Mouse (Mus musculus): Measurements from ENCODE around the gene Lingo4.

Lingo4 gene

DNA sequence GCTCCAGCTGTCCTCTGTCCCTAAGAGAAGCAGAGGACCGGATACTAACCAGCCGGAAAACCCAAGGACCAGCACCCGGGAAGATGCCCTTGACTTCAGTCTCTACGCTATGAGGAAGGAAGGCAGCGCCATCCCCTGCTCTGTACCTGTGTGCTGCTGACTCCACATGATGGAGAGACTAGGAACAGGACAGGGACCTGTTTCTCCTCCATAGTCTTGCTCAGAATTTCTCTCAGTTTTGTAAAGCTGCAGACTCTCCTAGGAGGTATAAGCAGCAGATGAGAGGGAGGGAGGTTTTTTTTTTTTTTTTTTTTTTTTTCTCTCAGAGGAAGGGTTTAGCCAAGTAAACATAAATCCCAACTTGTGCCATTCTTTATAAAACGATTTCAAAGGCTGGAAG, at the start of gene Lingo4:
Gene Lingo4 (plus strand): TSS at position 301 of the 400 bp plus-strand sequence.
- no peak for DNase-seq (ENCODE audit: low spot score)

- peak; percentile 65 for DNase-seq (ENCODE audit: low spot score)
Observed at GRCm38 (mm10) chr3:94360812-94361211, 37.5 kb upstream of the Lingo4 start.

DNA sequence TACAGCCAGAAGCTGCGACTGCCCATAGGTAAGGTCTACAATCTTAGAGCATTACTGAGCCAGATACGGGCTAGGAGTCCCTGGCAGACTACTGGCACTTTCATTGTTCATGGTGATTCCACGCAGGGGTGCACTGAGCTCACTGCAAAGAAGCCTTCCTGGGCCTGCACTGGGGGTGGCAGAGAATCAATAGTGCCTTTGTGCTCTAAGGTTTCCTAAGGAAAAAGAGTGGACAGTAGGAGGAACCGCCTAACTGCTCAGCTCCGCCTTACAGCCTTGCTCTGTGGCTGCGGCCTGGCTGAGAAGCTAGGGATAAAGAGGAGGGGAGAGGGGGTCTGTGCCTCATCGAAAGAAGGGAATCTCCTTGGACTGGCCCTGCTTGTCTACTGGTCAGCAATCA, 36.2 kb upstream of the Lingo4 start, which contains the start of gene C2cd4d:
Gene C2cd4d (plus strand): TSS at position 301 of the 400 bp plus-strand sequence.
- no peak for DNase-seq (ENCODE audit: low spot score)

- DNase-seq (ENCODE audit: low spot score): peak; percentile 64
Observed at GRCm38 (mm10) chr3:94363291-94364153, 34.8 kb upstream of the Lingo4 start.

GRCm38 (mm10) chr3:94364154-94364526, 34.2 kb upstream of the Lingo4 start:
- DNase-seq (ENCODE audit: low spot score): peak; percentile 61

- DNase-seq (ENCODE audit: low spot score): peak; percentile 95
Observed at GRCm38 (mm10) chr3:94366761-94367160, 31.6 kb upstream of the Lingo4 start.

DNA sequence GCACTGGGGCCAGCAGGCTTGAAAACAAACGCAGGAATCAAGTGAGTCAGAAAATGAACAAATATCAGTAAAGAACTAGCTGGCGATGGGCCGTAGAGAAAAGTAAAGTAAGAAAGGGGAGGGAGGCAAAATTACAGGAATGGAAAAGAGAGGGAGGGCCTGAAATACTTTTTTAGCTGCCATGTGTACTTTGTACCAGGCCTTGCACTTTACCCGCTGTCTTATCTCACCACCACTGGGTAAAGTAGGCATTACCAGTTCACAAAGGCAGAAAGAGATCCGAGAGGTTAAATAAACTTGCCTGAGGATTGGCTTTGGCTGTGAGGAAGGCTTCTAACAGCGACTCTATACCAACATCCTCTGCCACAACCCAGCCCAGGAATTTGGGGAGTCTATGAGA, 30.8 kb upstream of the Lingo4 start:
- DNase-seq (ENCODE audit: low spot score): no peak

- DNase-seq (ENCODE audit: low spot score): no peak
Observed at GRCm38 (mm10) chr3:94368631-94369030, 29.7 kb upstream of the Lingo4 start.

DNA sequence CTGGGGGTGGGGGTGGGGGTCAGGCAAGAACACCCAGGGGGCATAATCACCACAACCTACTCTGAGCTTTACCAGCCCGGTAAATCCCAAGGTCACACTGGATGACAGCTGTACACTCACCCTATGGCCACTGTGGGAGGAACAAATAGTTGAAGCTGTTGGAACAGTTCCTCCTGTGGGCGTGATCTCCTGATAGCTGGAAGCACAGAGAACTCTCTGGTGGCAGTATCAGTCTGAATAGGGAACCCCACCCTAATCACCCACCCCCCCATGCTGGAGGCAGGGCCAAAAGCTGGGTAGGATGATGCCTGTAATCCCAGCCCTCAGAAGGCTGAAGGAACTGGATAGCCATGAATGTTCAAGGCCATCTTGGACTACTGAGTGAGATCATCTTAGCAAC, 28.6 kb upstream of the Lingo4 start:
- DNase-seq (ENCODE audit: low spot score): no peak

GRCm38 (mm10) chr3:94371637-94372036, 26.7 kb upstream of the Lingo4 start:
- DNase-seq (ENCODE audit: low spot score): peak; percentile 57

GRCm38 (mm10) chr3:94372038-94372437, 26.3 kb upstream of the Lingo4 start:
- DNase-seq (ENCODE audit: low spot score): no peak

DNA sequence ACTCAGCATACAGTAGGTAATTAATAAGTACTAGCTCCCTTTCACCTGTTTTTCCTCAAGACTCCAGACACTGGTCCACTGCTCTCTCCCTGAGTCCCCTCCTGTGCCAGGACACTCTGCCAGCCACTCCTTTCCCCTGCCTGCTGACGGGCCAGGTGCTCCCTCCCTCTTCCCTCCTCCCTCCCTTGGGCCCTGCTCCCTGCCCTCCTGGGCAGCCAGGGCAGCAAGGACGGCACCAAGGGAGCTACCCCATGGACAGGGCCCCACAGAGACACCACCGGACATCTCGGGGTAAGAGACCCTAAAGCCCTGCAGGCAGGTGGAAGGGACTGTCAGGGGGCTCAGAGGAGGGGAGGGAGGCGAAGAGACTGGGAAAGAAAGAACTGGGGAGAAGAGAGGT, 25.7 kb upstream of the Lingo4 start, which contains the start of gene Rorc:
Gene Rorc (plus strand): TSS at position 154 of the 400 bp plus-strand sequence.
- no peak for DNase-seq (ENCODE audit: low spot score)

GRCm38 (mm10) chr3:94373090-94373489, 25.2 kb upstream of the Lingo4 start:
- peak; percentile 26 for DNase-seq (ENCODE audit: low spot score)

DNA sequence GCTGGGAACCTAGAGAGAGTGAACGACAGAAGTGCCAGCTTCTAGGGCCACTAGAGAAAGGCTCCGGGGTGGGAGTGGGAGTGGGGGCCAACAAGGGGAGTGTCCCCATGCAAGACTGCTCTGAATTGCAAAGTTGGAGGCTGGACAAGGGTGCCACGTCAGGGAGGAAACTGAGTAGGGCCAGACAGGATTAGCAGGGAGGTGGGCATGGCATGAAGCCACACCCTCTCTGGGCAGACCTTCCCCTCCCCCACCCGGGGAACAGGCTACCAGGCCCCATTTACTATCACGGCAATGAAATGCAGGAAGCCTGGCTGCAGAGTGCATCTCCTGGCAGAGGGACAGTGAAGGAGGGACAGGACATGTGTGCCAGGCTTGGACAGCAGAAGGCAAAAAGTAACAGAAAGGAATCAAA, 24.7 kb upstream of the Lingo4 start:
- DNase-seq (ENCODE audit: low spot score): peak; percentile 36

- DNase-seq (ENCODE audit: low spot score): no peak
Observed at GRCm38 (mm10) chr3:94374636-94375035, 23.7 kb upstream of the Lingo4 start.

- DNase-seq (ENCODE audit: low spot score): no peak
Observed at GRCm38 (mm10) chr3:94375146-94375545, 23.2 kb upstream of the Lingo4 start.

DNA sequence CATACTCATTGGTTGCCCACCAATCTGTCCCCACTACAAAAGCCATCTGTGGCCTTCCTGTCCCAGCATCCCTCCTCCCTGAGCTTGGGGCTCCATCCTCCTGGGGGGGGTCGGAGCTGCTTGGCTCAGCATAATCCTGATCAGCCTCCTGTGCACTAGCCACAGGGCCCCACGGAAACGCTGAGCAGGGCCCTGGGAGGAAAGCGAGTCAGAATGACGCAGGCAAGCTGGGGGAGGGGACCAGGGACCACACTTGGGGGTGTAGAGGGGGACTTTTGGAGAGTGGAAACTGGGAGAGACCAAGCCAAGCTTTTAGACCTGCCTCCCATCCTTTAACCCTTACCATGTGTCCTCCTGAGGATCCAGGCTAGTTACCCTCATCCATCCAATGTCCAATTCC, 22.5 kb upstream of the Lingo4 start:
- DNase-seq (ENCODE audit: low spot score): no peak

DNA sequence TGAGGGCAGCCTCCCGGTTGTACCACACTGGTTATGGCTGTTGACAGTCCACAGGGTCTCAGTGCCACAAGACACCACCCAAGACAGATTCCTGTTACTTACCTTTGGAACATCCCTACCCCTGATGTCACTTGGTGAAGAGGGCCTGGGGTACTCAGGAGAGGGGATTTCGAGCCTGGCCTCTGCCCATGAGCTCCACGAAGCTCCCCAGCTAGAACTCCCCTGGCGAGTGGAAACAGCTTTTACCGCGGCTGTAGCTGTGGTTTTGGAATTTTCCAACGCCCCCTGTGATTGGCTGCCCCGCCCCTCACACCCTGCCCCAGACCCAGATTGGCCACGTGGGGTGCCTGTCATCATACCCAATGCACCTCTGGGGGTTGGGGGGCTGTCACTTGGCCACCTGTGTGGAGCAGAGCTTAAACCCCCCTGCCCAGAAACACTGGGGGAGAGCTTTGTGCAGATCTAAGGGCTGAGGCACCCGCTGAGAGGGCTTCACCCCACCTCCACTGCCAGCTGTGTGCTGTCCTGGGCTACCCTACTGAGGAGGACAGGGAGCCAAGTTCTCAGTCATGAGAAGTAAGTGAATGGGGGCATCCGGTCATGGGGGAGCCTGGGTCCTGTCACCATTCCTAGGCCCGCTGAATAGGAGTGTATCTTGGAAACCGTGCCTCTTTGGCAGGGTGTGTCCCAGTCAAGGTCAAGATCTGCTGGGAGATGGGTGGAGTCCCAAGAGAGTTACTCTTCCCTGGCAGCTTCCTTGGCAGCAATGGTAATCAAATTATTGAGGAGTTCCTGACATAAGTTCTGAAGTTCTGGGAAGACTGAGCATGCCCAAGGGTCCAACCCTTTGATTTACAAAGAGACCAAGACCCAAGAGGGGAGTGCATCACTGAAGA, 21.0 kb upstream of the Lingo4 start:
- DNase-seq (ENCODE audit: low spot score): no peak

GRCm38 (mm10) chr3:94379831-94380510, 18.3 kb upstream of the Lingo4 start:
- no peak for DNase-seq (ENCODE audit: low spot score)

DNA sequence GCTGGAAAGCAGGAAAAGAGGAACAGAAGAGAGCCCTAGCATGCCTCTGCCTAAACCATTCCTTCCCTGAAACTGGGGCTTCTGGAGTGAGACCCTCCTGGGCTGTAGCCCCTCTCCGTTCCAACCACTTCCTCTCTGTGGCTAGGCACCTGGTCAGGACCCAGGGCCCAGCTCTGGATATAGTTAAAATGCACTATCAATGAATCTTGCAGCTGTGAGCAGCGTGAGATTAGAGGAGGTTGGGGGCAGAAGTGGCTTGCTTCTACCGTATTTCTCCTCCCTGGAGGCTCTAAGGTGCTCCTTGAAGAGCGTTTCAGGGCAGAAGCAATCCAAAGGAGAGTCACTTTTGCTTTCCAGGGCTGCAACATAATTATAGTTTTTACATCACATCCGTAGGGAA, 16.0 kb upstream of the Lingo4 start:
- no peak for DNase-seq (ENCODE audit: low spot score)

GRCm38 (mm10) chr3:94383476-94383875, 14.8 kb upstream of the Lingo4 start:
- DNase-seq (ENCODE audit: low spot score): no peak

GRCm38 (mm10) chr3:94386671-94387070, 11.6 kb upstream of the Lingo4 start:
- DNase-seq (ENCODE audit: low spot score): no peak
